Mouse (Mus musculus) neural tube, embryonic 14.5 days (tissue): ENCODE data around the gene Cnnm2. TPM values are rescaled to one million over a fixed set of nuclear protein-coding genes. Genes with fewer than 3 reads are reported as not detected.
"Not testable (repeated sequence)": the region's sequence is repeated elsewhere in the genome, so short reads cannot be mapped to it uniquely, and the experiment has no call there.

Experiments used
- ATAC-seq: fragments of 200-750 bp; cut with Nextera tagmentation; 2 replicates; pipeline ENCODE4 v1.8.0; 2017; ENCODE audit warnings: low read depth, mild to moderate bottlenecking, moderate TSS enrichment, moderate library complexity
- H3K27ac ChIP-seq: fragments of 300-500 bp; sonication (generic); 2 replicates; pipeline ENCODE4 v1.5.1; 2014; ENCODE audit warnings: low read depth, mild to moderate bottlenecking, control low read depth, low read length, moderate library complexity, mixed read lengths
- H3K27me3 ChIP-seq: fragments of 300-500 bp; sonication (generic); 2 replicates; pipeline ENCODE4 v1.6.1; 2014; ENCODE audit warnings: low read length; ENCODE audit not compliant: control insufficient read depth, insufficient read depth
- H3K36me3 ChIP-seq: fragments of 300-500 bp; sonication (generic); 2 replicates; pipeline ENCODE4 v1.6.1; 2014; ENCODE audit warnings: low read length, mixed read lengths; ENCODE audit not compliant: control insufficient read depth, insufficient read depth
- H3K4me1 ChIP-seq: fragments of 300-500 bp; sonication (generic); 2 replicates; pipeline ENCODE4 v1.6.1; 2014; ENCODE audit warnings: low read length; ENCODE audit not compliant: control insufficient read depth, insufficient read depth
- H3K4me2 ChIP-seq: fragments of 300-500 bp; sonication (generic); 2 replicates; pipeline ENCODE4 v1.6.1; 2014; ENCODE audit warnings: mild to moderate bottlenecking, low read depth, low read length, control low read depth
- H3K4me3 ChIP-seq: fragments of 300-500 bp; sonication (generic); 2 replicates; pipeline ENCODE4 v1.5.1; 2014; ENCODE audit warnings: low read depth, low read length, control low read depth, mixed read lengths
- H3K9ac ChIP-seq: fragments of 300-500 bp; sonication (generic); replicated peaks from 2 replicates; pipeline ENCODE4 v1.6.1; 2014; ENCODE audit warnings: low read depth, mild to moderate bottlenecking, control low read depth, low read length, mixed read lengths
- H3K9me3 ChIP-seq: fragments of 300-500 bp; sonication (generic); 2 replicates; pipeline ENCODE4 v1.6.1; 2016; ENCODE audit warnings: low read length; ENCODE audit not compliant: control insufficient read depth
- WGBS: fragments of 180-500 bp; shearing (Covaris S2); extraction: QIAGEN DNeasy Blood & Tissue Kit; methylation state at CpG from one replicate; pipeline ENCODE4 v1.1.7; 2014; 5-methylcytosine and 5-hydroxymethylcytosine counted together
- polyA plus RNA-seq: library from polyadenylated mRNA; unstranded; fragments of >200 nt; fragmentation: Nextera tagmentation; extraction: Ambion mirVana; gene quantifications from 2 replicates; pipeline ENCODE4 v1.2.1, GENCODE M21; 2014

Cnnm2 gene
- polyA plus RNA-seq, 1 experiment from 2014 or later, result 11.7 TPM

DNA sequence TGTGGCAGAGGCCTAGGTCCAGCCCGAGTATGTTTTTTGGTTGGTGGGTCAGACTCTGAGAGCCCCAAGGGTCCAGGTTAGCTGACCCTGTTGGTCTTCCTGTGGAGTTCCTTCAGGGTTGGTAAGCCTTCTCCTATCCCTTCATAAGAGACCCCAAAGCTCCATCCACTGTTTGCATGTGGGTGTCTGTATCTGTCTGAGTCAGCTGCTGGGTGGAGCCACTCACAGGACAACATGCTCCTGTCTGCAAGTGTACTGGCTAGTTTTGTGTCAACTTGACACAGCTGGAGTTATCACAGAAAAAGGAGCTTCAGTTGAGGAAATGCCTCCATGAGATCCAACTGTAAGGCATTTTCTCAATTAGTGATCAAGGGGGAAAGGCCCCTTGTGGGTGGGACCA, 17.7 kb downstream of the Cnnm2 start:
- not testable (repeated sequence) for H3K27me3 ChIP-seq, H3K4me1 ChIP-seq, H3K9ac ChIP-seq, H3K27ac ChIP-seq, H3K4me2 ChIP-seq, H3K36me3 ChIP-seq, ATAC-seq, H3K9me3 ChIP-seq, H3K4me3 ChIP-seq
- 93% methylated on average over 1 of the region's 1 CpGs for WGBS

- Histone ChIP-seq H3K27me3 (no peaks in the 10 kb centered on the region), H3K27ac (no peak overlapping the region), H3K4me3 (no peak overlapping the region), H3K4me2 (no peak overlapping the region), H3K9me3 (no peaks in the 10 kb centered on the region), H3K9ac (no peak overlapping the region), H3K36me3 (no peaks in the 10 kb centered on the region), H3K4me1 (no peaks in the 10 kb centered on the region)
- no peak for ATAC-seq
- WGBS, result 81% methylated on average over 5 of the region's 5 CpGs
Observed at GRCm38 (mm10) chr19:46784038-46784437, 22.6 kb downstream of the Cnnm2 start.

GRCm38 (mm10) chr19:46784502-46784901, 23.1 kb downstream of the Cnnm2 start:
- no peak for ATAC-seq
- no peaks in the 10 kb centered on the region for H3K9me3 ChIP-seq
- no peak overlapping the region for H3K27ac ChIP-seq
- H3K36me3 ChIP-seq, result no peaks in the 10 kb centered on the region
- H3K9ac ChIP-seq, result no peak overlapping the region
- no peaks in the 10 kb centered on the region for H3K4me1 ChIP-seq
- H3K27me3 ChIP-seq, result no peaks in the 10 kb centered on the region
- WGBS, result 89% methylated on average over 6 of the region's 6 CpGs
- H3K4me2 ChIP-seq, result no peak overlapping the region
- no peak overlapping the region for H3K4me3 ChIP-seq

DNA sequence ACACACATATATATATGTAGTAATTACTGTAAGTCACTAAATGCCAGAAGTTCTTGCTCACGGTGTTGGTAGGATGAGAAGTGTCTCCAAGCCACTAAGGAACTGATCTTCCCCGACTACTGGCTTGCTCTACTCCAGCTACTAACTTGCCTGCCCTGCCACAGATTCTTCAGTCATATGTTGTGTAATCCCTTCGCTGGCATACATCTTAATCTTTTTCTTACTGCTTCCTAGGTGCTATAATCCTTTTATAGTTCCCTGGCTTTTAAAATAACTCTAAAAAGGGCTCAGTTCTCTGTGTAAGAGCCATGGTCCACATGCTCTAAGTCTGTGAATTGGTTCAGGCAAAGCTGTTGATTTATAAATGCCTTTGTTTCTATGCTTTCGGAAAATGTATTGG, 24.2 kb downstream of the Cnnm2 start:
- Histone ChIP-seq H3K4me2 (no peak overlapping the region), H3K36me3 (no peaks in the 10 kb centered on the region), H3K4me3 (no peak overlapping the region), H3K27ac (no peak overlapping the region), H3K9me3 (no peaks in the 10 kb centered on the region), H3K27me3 (no peaks in the 10 kb centered on the region), H3K4me1 (no peaks in the 10 kb centered on the region), H3K9ac (no peak overlapping the region)
- no peak for ATAC-seq
- 84% methylated on average over 4 of the region's 4 CpGs for WGBS

DNA sequence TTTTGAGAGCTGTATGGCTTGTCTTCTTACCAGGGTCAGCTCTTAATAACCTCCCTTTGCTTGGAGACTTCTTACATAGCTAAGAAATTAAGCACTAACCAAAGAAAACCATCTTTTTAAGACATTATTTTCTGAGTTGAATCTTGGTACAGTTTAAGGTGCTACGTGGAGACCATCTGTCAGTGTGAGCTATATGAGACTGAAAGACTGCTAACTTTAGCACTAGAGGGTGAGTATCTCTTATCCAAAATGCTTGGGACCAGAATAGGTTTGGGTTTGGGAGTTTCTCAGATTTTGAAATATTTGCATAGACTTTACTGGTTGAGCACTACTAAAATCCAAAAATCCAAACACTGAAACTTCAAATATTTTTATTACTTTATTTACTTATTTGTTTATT, 28.4 kb downstream of the Cnnm2 start:
- Histone ChIP-seq H3K9me3 (no peaks in the 10 kb centered on the region), H3K36me3 (no peaks in the 10 kb centered on the region), H3K27me3 (no peaks in the 10 kb centered on the region), H3K4me2 (no peak overlapping the region), H3K4me1 (no peaks in the 10 kb centered on the region), H3K4me3 (no peak overlapping the region), H3K27ac (no peak overlapping the region), H3K9ac (no peak overlapping the region)
- 93% methylated on average over 1 of the region's 1 CpGs for WGBS
- ATAC-seq, result no peak

- Histone ChIP-seq H3K27ac (no peak overlapping the region), H3K4me2 (no peak overlapping the region), H3K27me3 (no peaks in the 10 kb centered on the region), H3K36me3 (no peaks in the 10 kb centered on the region), H3K4me1 (no peaks in the 10 kb centered on the region), H3K4me3 (no peak overlapping the region), H3K9me3 (no peaks in the 10 kb centered on the region), H3K9ac (no peak overlapping the region)
- 87% methylated on average over 7 of the region's 7 CpGs for WGBS
- ATAC-seq, result no peak
Observed at GRCm38 (mm10) chr19:46791360-46791759, 30.0 kb downstream of the Cnnm2 start.

DNA sequence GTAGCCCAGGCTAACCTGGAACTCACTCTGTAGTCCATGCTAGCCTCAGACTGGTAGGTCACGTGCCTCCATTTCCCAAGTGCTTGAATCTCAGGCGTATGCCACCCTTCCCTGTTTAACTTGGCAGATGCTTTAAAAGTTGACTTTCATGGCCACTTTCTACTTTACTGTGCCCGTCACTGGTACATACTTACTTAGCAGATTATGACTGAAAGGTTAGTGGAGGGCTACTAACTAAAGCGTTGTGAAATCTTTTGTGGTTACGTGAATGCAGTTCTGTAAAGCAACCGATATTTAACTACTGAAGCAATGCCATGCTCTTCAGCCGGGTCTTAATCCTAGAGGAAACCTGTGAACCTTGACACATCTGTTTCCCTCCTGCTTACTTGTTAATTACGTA, 30.5 kb downstream of the Cnnm2 start:
- H3K27ac ChIP-seq, result no peak overlapping the region
- WGBS, result 85% methylated on average over 8 of the region's 8 CpGs
- H3K9me3 ChIP-seq, result no peaks in the 10 kb centered on the region
- H3K4me2 ChIP-seq, result no peak overlapping the region
- no peak overlapping the region for H3K9ac ChIP-seq
- H3K4me3 ChIP-seq, result no peak overlapping the region
- H3K27me3 ChIP-seq, result no peaks in the 10 kb centered on the region
- no peak for ATAC-seq
- no peaks in the 10 kb centered on the region for H3K4me1 ChIP-seq
- H3K36me3 ChIP-seq, result no peaks in the 10 kb centered on the region

- Histone ChIP-seq H3K9ac (no peak overlapping the region), H3K4me3 (no peak overlapping the region), H3K27me3 (no peaks in the 10 kb centered on the region), H3K36me3 (no peaks in the 10 kb centered on the region), H3K4me2 (no peak overlapping the region), H3K27ac (no peak overlapping the region), H3K9me3 (no peaks in the 10 kb centered on the region), H3K4me1 (no peaks in the 10 kb centered on the region)
- 87% methylated on average over 3 of the region's 3 CpGs for WGBS
- no peak for ATAC-seq
Observed at GRCm38 (mm10) chr19:46792480-46792879, 31.1 kb downstream of the Cnnm2 start.

GRCm38 (mm10) chr19:46794181-46794580, 32.8 kb downstream of the Cnnm2 start:
- no peak for ATAC-seq
- no peaks in the 10 kb centered on the region for H3K9me3 ChIP-seq
- H3K4me1 ChIP-seq, result no peaks in the 10 kb centered on the region
- H3K9ac ChIP-seq, result no peak overlapping the region
- no peak overlapping the region for H3K4me3 ChIP-seq
- 79% methylated on average over 8 of the region's 8 CpGs for WGBS
- H3K4me2 ChIP-seq, result no peak overlapping the region
- H3K36me3 ChIP-seq, result no peaks in the 10 kb centered on the region
- no peaks in the 10 kb centered on the region for H3K27me3 ChIP-seq
- no peak overlapping the region for H3K27ac ChIP-seq
